Mouse (Mus musculus) liver, adult 2 months (tissue): ENCODE data around the gene Oas2. TPM values are rescaled to one million over a fixed set of nuclear protein-coding genes. Genes with fewer than 3 reads are reported as not detected.

ENCODE experiments used
- DNase-seq: peaks from one replicate; pipeline ENCODE4 v3.0.0-alpha.2; 2011; ENCODE audit warnings: low read depth, low spot score; ENCODE audit errors: extremely low read depth
- H3K27ac ChIP-seq: fragments of 200-500 bp; replicated peaks from 2 replicates; pipeline ENCODE4 v1.5.1; 2012; ENCODE audit warnings: low read depth, mild to moderate bottlenecking, control low read depth, inconsistent platforms, low read length; ENCODE audit not compliant: insufficient read depth
- H3K27me3 ChIP-seq: fragments of 200-500 bp; 2 replicates; pipeline ENCODE4 v1.6.1; 2012; ENCODE audit warnings: mild to moderate bottlenecking, moderate library complexity, low read length, inconsistent platforms; ENCODE audit not compliant: control insufficient read depth, insufficient read depth
- H3K36me3 ChIP-seq: fragments of 200-500 bp; 2 replicates; pipeline ENCODE4 v1.6.1; 2012; ENCODE audit warnings: low read length, inconsistent platforms; ENCODE audit not compliant: control insufficient read depth, insufficient read depth
- H3K4me1 ChIP-seq: fragments of 200-500 bp; 2 replicates; pipeline ENCODE4 v1.6.1; 2011; ENCODE audit warnings: low read length; ENCODE audit not compliant: control insufficient read depth, insufficient read depth
- H3K4me3 ChIP-seq: fragments of 200-500 bp; 2 replicates; pipeline ENCODE4 v1.5.1; 2011; ENCODE audit warnings: low read depth, mild to moderate bottlenecking, control low read depth, low read length, moderate library complexity; ENCODE audit not compliant: insufficient read depth
- H3K79me2 ChIP-seq: fragments of 200-500 bp; 2 replicates; pipeline ENCODE4 v1.6.1; 2012; ENCODE audit warnings: inconsistent platforms, mild to moderate bottlenecking, low read length, moderate library complexity; ENCODE audit not compliant: control insufficient read depth, insufficient read depth
- H3K9ac ChIP-seq: fragments of 200-500 bp; 2 replicates; pipeline ENCODE4 v1.6.1; 2012; ENCODE audit warnings: low read depth, mild to moderate bottlenecking, control low read depth, inconsistent platforms, low read length
- CTCF ChIP-seq: fragments of 200-500 bp; IDR thresholded peaks from 2 replicates; pipeline ENCODE4 v1.5.1; 2011; ENCODE audit warnings: low read depth, low read length, control low read depth
- POLR2A ChIP-seq: fragments of 200-500 bp; IDR thresholded peaks from 2 replicates; pipeline ENCODE4 v1.6.1; 2011; ENCODE audit warnings: low read length, control low read depth; ENCODE audit not compliant: insufficient read depth; ENCODE audit errors: extremely low read depth
- WGBS: fragments of 180-500 bp; shearing (Covaris S2); methylation state at CpG from one replicate; pipeline ENCODE4 v1.1.7; 2018; 5-methylcytosine and 5-hydroxymethylcytosine counted together
- polyA plus RNA-seq: library from polyadenylated mRNA; depleted of rRNA; stranded (reverse); fragments of >200 nt; gene quantifications from 2 replicates; pipeline ENCODE4 v1.2.3, GENCODE M21; 2012
- total RNA-seq: library from RNA; depleted of rRNA; stranded (reverse); fragments of >200 nt; gene quantifications from 2 replicates; pipeline ENCODE4 v1.2.3, GENCODE M21; 2014

Gene Oas2
- total and polyA plus RNA-seq, 2 experiments: 1.8 to 5.4 TPM

DNA sequence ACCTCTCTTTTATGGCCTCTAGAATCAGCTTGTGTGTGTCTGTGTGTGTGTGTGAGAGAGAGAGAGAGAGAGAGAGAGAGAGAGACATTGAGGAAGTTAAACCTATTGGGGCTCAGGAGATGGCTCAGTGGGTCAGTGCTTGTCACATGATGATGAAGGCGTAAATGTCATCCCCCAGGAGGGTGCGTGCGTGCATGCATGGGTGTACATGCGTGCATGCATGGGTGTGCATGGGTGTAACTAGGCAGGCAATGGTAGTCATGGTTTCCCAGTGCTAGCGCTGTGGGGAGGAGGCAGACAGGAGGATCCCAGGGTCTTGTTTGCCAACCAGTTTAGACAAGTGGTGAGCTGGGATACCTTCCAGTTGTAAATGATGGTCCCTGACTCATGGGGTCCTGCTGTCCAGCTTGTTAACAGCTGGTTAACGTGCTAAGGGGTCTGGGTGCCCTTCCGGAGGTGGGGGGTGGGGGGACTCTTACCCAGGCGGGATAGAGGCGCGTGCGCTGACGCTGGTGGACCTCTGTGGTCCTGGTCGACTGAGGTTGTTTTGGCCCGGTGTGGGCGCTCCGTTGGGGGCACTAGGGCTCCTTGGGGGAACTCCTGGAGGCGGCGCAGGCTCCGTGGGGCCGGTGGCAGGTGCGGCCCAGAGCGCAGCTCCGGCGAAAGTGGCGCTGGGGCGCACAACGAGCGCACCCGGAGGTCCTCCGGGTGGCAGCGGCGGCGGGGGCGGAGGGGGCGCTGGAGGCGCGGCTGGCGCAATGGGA, 55.5 kb downstream of the Oas2 start:
- TF ChIP-seq CTCF (no peak), POLR2A (no peak)
- H3K4me3 ChIP-seq: no peak overlapping the region
- H3K27me3 ChIP-seq: peaks cover 8% of the 10 kb centered on the region
- no peak overlapping the region for H3K9ac ChIP-seq
- H3K27ac ChIP-seq: no peak overlapping the region
- H3K79me2 ChIP-seq: no peaks in the 10 kb centered on the region
- peaks cover 1% of the 10 kb centered on the region; the same call in 1 of the 2 replicates for H3K4me1 ChIP-seq
- 18% methylated on average over 38 of the region's 38 CpGs for WGBS
- DNase-seq: no peak
- H3K36me3 ChIP-seq: no peaks in the 10 kb centered on the region

DNA sequence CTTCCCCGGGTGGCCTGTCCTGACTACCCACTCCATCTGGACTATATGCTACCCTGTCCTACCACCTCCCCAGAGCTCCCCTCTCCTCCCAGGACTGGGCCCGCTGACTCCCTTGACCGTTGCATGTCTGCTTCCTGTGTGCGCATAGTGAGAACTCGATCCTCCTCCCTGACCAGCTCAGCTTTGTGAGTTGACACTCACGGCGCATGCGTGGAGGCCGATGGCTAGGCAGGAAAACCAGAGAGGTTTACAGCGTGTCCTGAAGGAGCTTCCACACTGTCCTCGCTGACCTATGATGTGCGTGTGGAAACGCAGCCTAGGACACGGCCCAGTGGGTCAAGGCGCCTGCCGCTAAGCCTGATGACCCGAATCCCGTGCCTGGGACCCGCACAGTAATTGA, 57.6 kb downstream of the Oas2 start:
- no peaks in the 10 kb centered on the region for H3K36me3 ChIP-seq
- TF ChIP-seq POLR2A: no peak
- TF ChIP-seq CTCF: no peak
- H3K27ac ChIP-seq: no peak overlapping the region
- no peak overlapping the region for H3K4me3 ChIP-seq
- H3K79me2 ChIP-seq: no peaks in the 10 kb centered on the region
- DNase-seq: no peak
- 68% methylated on average over 19 of the region's 19 CpGs for WGBS
- peaks cover 8% of the 10 kb centered on the region for H3K27me3 ChIP-seq
- H3K9ac ChIP-seq: no peak overlapping the region
- H3K4me1 ChIP-seq: no peaks in the 10 kb centered on the region

DNA sequence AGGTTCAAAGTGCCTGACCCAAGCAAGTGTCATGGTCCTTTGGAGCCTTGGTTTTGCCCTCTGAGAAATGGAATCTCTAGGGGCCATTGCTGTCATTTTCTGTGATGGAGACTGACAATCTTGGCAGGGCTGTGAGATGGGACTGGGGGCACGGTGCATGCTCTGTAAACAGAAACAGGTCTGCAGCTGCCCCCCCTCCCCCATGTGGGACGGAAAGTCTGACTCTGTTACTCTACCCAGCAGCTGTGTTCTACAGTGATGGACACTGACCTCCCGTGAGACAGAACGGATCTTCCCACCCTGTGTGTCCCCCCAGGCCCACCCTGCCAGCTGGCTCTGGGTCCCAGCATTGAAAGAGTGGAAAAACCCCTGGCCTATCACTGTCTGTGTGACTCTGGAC, 59.2 kb downstream of the Oas2 start:
- Histone ChIP-seq H3K4me1 (no peaks in the 10 kb centered on the region), H3K9ac (no peak overlapping the region), H3K4me3 (no peak overlapping the region), H3K79me2 (no peaks in the 10 kb centered on the region), H3K36me3 (no peaks in the 10 kb centered on the region), H3K27ac (no peak overlapping the region), H3K27me3 (peaks cover 8% of the 10 kb centered on the region)
- WGBS: 62% methylated on average over 4 of the region's 4 CpGs
- TF ChIP-seq CTCF (no peak), POLR2A (no peak)
- no peak for DNase-seq

DNA sequence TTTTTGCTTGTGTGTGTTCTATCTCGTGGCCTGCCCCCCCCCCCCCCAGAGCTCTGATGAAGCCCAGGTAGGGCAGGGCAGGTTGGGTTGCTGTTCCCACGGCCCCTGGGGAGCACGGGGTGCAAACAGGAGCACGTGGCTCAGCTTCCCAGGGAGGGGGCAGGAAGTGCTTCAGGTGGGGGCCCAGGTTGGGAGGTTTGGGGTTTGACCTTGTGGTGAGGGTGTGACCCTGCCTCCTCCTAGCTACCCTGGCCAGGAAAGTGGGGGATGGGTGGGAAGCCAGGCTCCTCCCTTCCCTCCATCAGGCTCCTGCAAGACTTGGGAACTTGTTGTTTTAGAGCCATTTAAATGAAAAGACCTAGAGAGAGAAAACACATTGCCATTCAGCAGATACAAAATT, 61.2 kb downstream of the Oas2 start:
- Histone ChIP-seq H3K27ac (no peak overlapping the region), H3K9ac (no peak overlapping the region), H3K4me1 (no peaks in the 10 kb centered on the region), H3K27me3 (no peaks in the 10 kb centered on the region), H3K79me2 (no peaks in the 10 kb centered on the region), H3K4me3 (no peak overlapping the region), H3K36me3 (no peaks in the 10 kb centered on the region)
- 27% methylated on average over 4 of the region's 4 CpGs for WGBS
- no peak for DNase-seq
- no peak for TF ChIP-seq POLR2A
- TF ChIP-seq CTCF: no peak

DNA sequence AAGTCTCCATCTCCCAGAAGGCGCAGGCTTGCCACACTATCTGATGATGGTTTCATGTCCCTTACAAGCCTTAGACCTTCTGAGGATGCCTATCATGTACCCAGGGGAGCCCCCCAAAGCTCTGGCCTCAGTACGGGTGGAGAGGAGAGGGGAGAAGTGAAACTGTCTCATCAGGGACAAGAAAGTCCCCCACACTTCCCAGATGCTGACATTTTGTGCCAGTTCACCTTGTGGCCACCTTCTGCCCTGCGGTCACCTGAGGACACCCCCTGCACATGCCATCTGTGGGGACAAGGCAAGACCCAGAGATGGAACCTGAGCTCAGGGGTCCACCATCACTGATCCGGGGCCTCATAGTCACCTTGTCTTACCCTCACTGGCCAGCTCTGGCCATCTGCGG, 61.8 kb downstream of the Oas2 start:
- no peaks in the 10 kb centered on the region for H3K4me1 ChIP-seq
- no peaks in the 10 kb centered on the region for H3K79me2 ChIP-seq
- H3K36me3 ChIP-seq: no peaks in the 10 kb centered on the region
- no peak overlapping the region for H3K4me3 ChIP-seq
- no peak overlapping the region for H3K27ac ChIP-seq
- TF ChIP-seq CTCF (no peak), POLR2A (no peak)
- no peak for DNase-seq
- 80% methylated on average over 5 of the region's 5 CpGs for WGBS
- H3K27me3 ChIP-seq: peaks cover 2% of the 10 kb centered on the region; the same call in 1 of the 2 replicates
- H3K9ac ChIP-seq: no peak overlapping the region

DNA sequence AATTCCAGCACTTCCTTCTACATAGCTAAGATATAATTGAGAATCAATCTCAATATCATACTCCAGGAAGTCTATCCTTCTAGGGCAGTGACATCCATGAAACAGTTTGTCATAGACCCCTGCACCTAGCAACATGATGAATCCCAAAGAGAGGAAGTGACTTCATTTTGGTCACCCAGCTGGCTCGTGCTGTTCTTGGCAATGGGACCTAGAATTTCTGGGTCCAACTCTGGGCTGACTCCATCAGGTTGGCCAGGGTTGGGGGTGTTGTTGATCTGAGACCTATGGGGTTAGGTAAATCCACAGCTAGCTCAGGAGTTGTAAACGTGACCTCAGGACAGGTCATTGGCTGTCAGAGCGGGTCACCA, 62.2 kb downstream of the Oas2 start:
- Histone ChIP-seq H3K36me3 (no peaks in the 10 kb centered on the region), H3K9ac (no peak overlapping the region)
- DNase-seq: no peak

More for the DNA sequence above, 62.2 kb downstream of the Oas2 start:
- TF ChIP-seq POLR2A (no peak), CTCF (no peak)
- Histone ChIP-seq H3K4me1 (no peaks in the 10 kb centered on the region), H3K27me3 (peaks cover 3% of the 10 kb centered on the region; the same call in 1 of the 2 replicates), H3K79me2 (no peaks in the 10 kb centered on the region), H3K27ac (no peak overlapping the region), H3K4me3 (no peak overlapping the region)
- 39% methylated on average over 3 of the region's 3 CpGs for WGBS
